Mouse (Mus musculus) right cerebral cortex, adult 2 months (tissue): ENCODE data around the gene Rcn3.
"Not testable (repeated sequence)": the region's sequence is repeated elsewhere in the genome, so short reads cannot be mapped to it uniquely, and the experiment has no call there.

Experiments
- DNase-seq, 2 experiments: peaks; one replicate each; pipeline ENCODE4 v3.0.0; 2021 to 2022; ENCODE audit warnings: low spot score in 2 of 2

Rcn3 gene

DNA sequence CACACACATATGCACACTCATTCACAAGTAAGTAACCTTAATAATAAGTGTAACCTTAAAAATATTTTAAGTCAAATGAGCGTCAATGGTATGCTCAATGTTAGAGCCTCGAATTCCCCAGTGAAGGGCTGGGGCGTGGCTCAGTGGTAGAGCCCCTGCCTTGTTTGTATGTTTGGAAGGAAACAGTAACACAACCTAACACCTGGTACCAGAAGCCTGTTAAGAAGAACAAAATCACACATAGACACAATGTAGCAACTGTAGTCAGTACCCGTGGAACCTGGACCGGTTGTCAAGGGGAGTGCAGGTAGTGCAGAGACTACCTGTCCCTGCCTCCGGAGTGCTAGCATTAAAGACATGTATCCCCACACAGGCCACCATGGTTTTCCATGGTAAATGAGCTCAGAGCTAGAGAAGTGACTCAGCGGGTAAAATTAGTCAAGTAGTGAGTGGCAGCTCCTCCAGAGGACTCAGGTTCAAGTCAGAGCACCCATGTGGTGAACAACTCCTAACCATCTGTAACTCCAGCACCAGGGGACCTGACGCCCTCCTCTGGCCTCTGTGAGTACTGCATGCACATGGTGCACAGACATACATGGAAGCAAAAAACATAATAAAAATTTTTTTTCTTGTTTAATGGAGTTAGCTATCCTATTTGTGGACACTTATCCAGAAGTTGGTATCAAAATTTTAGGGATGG, 6.7 kb upstream of the Rcn3 start:
- DNase-seq = no peak

DNA sequence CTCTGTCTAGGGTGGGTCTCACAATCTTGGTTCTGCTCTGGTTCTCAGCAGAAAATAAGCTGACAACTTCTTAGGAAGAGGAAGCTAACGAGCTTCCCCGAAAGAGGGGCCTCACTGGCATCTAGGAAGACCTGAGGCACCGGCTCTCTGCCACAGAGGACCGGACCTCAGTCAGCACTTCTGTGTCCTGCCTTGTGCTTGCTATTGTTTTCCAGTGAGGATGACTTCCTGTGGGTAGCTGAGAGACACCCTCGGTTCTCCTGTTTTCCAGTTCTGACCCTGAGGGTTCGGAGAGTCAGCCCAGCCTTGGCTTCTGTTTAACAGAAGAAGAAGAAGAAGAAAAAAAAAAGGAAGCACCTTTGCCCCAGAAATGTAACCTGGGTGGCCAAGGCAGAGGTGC, 5.5 kb upstream of the Rcn3 start:
- no peak for DNase-seq

GRCm38 (mm10) chr7:45095965-45096364, 3.9 kb upstream of the Rcn3 start:
- not testable (repeated sequence) for DNase-seq

DNA sequence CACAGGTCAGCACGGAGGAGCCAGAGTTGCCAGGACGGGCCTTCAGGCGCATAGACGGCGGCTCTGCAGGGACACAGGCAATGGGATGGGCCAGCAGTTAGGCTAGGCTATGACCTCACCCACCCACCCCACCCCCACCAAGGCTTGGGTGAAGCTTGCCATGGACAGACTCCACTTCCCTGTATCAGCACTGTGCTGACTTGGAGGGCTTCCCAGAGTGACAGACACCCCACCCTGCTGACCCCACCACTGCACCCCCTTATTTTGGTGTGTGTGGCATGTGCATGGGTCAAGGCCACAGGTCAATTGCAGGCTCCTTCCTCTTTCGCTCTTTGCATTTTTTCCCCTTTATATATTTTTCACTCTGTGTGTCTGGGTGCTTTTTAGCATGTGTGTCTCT, 3.3 kb upstream of the Rcn3 start:
- no peak for DNase-seq

DNA sequence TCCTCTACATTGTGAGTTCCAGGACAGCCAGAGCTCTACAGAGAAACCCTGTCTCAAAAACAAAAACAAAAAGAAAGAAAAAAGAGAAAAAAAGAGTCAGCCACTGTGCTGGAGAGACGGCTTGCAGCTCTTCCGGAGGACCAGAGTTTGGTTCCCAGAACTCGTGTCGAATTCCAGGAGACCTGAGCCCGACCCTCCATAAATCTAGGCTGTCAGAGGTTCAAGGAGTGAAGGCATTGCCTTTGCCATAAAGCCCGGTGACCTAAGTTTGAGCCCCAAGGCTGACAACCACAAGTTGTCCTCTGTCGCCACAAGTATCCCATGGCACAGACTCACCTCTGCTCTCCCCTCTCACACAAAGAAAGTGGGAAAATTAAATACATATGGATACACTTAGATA, 2.1 kb upstream of the Rcn3 start:
- DNase-seq = no peak

- no peak for DNase-seq
Measured at GRCm38 (mm10) chr7:45093516-45093905, 1.5 kb upstream of the Rcn3 start.

GRCm38 (mm10) chr7:45092828-45093515, 951 bp upstream of the Rcn3 start:
- no peak for DNase-seq

- no peak for DNase-seq
Measured at GRCm38 (mm10) chr7:45091001-45091990, 725 bp downstream of the Rcn3 start.

- DNase-seq = no peak
Measured at GRCm38 (mm10) chr7:45090251-45090977, 1.6 kb downstream of the Rcn3 start.

- no peak for DNase-seq
Measured at GRCm38 (mm10) chr7:45088597-45088996, 3.4 kb downstream of the Rcn3 start.

GRCm38 (mm10) chr7:45086084-45086483, 5.9 kb downstream of the Rcn3 start:
- DNase-seq = no peak

DNA sequence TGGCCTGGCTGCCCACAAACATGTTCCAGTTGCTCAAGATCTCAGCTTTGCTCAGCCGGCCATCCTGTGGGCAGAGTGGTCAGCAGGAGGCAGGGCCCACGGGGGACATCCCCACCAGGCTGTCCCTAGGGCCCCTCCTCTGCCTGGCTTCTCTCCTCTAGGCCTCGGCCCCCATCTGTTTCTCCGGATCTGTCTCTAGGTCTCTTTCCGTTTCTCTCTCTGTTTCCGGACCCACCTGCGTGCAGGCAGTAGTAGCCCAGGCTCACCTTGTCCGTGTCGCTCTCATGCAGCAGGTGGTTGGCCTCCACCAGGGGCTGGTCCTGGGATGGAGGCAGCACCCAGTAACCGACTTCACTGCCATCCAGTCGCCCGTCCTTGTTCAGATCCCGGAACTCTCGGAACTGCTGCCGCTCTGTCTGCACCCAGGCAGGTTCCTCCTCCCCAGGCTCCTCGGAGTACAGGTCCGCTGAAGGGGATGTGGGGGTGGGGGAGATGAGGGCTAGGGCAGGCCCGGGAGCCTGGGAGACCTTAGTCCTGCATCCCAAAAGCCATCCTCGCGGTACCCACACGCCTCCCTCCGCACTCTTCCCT, 8.6 kb downstream of the Rcn3 start:
- DNase-seq = no peak

DNA sequence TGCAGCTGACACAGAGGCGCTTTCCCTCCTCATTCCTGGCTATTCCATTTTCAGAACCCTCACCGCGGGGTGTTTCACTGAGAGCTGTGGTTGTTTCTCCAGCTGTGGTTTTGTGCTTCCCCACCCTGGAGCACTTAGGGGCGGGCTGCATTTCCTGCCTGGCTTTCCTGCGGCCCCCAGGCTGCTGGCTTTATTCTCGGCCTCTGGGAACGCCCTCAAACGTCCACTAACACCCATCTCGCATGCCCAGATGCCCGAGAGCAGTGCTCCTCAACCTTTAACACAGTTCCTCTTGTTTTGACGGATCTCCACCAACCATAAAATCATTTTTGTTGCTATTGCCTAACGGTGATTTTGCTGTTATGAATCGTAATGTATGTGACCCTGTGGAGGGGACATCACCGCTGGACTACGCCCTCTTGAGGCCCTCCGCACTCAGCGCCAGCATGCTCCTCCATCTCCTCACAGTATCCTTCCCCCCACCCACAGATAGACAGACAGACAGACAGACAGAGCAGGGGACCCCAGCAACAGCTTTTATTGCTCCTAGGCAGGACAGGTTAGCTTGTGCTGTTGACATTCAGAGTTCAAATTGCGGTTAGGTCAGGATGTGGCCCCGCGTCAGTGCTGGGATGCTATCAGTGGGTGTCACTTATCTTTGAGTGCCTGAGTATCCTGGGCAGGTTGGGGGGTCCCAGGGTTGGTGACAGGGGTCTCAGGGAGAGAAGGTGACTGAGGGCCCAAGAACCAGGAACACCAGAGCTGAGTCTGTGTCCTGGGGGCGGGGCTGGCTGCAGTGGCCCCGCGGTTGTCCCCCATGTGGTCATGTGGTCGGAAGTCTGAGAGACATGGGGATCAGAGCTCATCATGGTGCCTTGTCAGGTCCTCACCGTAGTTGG, 9.4 kb downstream of the Rcn3 start:
- no peak for DNase-seq

- no peak for DNase-seq
Measured at GRCm38 (mm10) chr7:45081016-45081415, 11.0 kb downstream of the Rcn3 start.

GRCm38 (mm10) chr7:45079856-45080255, 12.2 kb downstream of the Rcn3 start:
- DNase-seq = peak; percentile 95

- peak; percentile 70 for DNase-seq
Measured at GRCm38 (mm10) chr7:45078513-45078912, 13.5 kb downstream of the Rcn3 start.

DNA sequence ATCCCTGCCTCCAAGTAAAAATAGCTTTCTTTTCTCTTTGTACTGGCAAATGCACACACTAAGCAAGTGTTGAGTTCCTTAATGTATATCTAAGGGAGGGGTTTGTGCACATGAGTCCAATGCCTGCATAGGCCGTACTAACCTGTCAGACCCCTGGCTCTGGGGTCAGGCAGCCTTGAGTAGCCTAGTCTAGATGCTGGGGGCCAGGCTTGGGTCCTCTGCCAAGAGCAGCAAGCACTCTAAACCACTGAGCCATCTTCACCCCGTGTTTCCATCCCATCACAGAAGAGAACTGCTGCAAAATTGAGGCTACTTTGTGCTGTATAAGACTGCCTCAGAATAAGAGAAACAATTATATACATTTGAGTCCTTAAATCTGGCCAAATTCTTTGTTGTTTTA, 14.2 kb downstream of the Rcn3 start:
- no peak for DNase-seq

DNA sequence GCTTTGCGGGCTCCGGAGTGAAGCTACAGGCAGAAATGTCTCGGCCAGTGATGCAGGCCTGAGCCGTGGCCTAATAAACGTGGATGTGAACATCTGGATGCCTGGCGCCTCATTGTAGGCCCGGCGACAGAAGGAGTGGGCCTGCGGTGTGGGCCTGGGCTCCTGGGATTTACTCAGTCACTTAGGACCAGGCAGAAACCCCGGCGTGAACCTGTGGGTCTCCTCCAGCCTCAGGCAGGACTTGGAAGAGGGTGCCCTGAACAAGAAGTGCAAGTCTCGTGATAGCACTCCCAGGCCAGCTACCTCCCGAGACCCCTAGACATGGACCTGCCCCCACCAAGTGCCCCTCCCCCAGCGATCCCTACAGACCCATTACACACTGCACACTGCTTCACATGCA, 14.7 kb downstream of the Rcn3 start:
- DNase-seq = no peak

DNA sequence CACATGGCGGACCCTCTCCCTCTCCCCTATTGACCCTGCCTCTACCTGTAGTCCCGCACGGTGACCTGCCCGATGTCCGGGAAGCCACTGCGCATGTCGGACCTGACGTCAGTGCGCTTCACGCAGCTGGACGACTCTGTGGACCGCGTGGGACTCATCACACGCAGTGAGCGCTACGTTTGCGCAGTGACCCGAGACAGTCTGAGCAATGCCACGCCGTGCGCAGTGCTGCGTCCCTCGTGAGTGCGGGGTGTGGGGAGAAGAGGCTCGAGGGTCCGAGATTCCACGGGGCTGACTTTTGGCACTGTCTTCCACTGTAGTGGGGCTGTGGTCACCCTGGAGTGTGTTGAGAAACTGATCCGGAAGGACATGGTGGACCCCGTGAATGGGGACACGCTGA, 15.5 kb downstream of the Rcn3 start:
- DNase-seq = no peak

- no peak for DNase-seq
Measured at GRCm38 (mm10) chr7:45075405-45075804, 16.6 kb downstream of the Rcn3 start.
